Mouse (Mus musculus) MEL (cell line): ENCODE data around the gene Tmem174.

Source experiments
- CHD1 ChIP-seq: IDR thresholded peaks from 2 replicates; pipeline ENCODE4 v1.6.1; 2012; ENCODE audit warnings: low read depth, mild to moderate bottlenecking, inconsistent platforms, low read length, improper control_type of control experiment
- CTCF ChIP-seq, 3 experiments: IDR thresholded peaks in 2 of 3; conservative IDR thresholded peaks in 1 of 3; 2 replicates each; pipeline ENCODE4 v1.5.1; 2011 to 2012; ENCODE audit warnings: low read length in 3 of 3, low read depth in 2 of 3, mild to moderate bottlenecking in 2 of 3, improper control_type of control experiment in 1 of 3, inconsistent platforms in 1 of 3, mixed read lengths in 1 of 3, moderate library complexity in 1 of 3; ENCODE audit not compliant: control insufficient read depth in 1 of 3, insufficient read depth in 1 of 3, poor library complexity in 1 of 3, severe bottlenecking in 1 of 3
- EP300 ChIP-seq, 2 experiments: IDR thresholded peaks; 2 replicates each; pipeline ENCODE4 v1.6.1; 2011; ENCODE audit warnings: improper control_type of control experiment in 2 of 2, low read length in 2 of 2, low read depth in 1 of 2, mild to moderate bottlenecking in 1 of 2
- GABPA ChIP-seq: IDR thresholded peaks from 2 replicates; pipeline ENCODE4 v1.6.1; 2012; ENCODE audit warnings: low read depth, mild to moderate bottlenecking, inconsistent platforms, low read length, improper control_type of control experiment, moderate library complexity
- GATA1 ChIP-seq: IDR thresholded peaks from 2 replicates; pipeline ENCODE4 v1.6.1; 2011; ENCODE audit warnings: low read depth, low read length, improper control_type of control experiment
- HCFC1 ChIP-seq: IDR thresholded peaks from 2 replicates; pipeline ENCODE4 v1.6.1; 2012; ENCODE audit warnings: low read depth, mild to moderate bottlenecking, inconsistent platforms, low read length, improper control_type of control experiment, moderate library complexity
- MAZ ChIP-seq: IDR thresholded peaks from 2 replicates; pipeline ENCODE4 v1.6.1; 2012; ENCODE audit warnings: low read depth, mild to moderate bottlenecking, inconsistent platforms, low read length, improper control_type of control experiment
- POLR2A ChIP-seq, 2 experiments: IDR thresholded peaks; 2 replicates each; pipeline ENCODE4 v1.6.1; 2011 to 2012; ENCODE audit warnings: low read length in 2 of 2, mild to moderate bottlenecking in 2 of 2, control low read depth in 1 of 2, improper control_type of control experiment in 1 of 2, low read depth in 1 of 2, moderate library complexity in 1 of 2; ENCODE audit not compliant: control insufficient read depth in 1 of 2, insufficient read depth in 1 of 2, poor library complexity in 1 of 2
- SMC3 ChIP-seq: IDR thresholded peaks from 2 replicates; pipeline ENCODE4 v1.6.1; 2011; ENCODE audit warnings: low read depth, low read length, improper control_type of control experiment
- ZC3H11A ChIP-seq: IDR thresholded peaks from 2 replicates; pipeline ENCODE4 v1.6.1; 2012; ENCODE audit warnings: low read depth, mild to moderate bottlenecking, inconsistent platforms, low read length, improper control_type of control experiment

DNA sequence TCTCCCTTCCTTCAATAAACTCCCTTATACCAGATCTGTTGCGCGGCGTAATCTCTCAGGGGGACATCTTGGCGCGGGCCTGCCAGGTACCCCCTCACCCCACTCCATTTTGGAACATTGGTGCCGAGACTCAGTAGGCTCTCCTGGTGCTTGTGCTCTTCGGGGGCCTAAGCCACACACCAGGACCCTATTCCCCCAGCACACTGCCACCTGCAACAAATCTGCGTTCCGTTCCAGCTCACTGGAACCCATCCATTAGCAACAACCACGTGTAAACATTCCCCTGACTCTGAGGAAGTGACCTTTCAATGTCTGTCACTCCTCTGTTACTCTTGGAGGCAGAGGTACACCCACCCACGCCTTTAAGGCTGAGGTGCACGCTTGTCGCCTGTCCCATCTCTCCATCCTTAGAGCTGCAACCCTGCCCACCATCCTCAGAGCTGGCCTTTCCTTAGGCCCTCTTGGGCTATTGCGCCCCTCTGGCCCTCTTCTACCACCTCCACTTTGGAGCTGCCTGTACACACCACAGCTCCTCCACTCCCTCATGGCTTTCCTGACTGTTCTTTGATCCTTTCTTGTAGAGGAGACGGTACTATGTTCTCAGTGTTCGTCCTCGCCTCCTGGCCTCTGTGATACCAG, 19.7 kb downstream of the Tmem174 start:
- TF ChIP-seq EP300 (IDR thresholded peaks at IDR 0.05; ENCODE audit: low read depth in 1 of 2, low read length in 2 of 2) = no peak
- no peak for TF ChIP-seq CTCF (IDR thresholded peaks at IDR 0.05 in 2 of 3, conservative IDR thresholded peaks at IDR 0.05 in 1 of 3; ENCODE audit: control insufficient read depth in 1 of 3, insufficient read depth in 1 of 3, low read depth in 2 of 3, low read length in 3 of 3, poor library complexity in 1 of 3, severe bottlenecking in 1 of 3)
- TF ChIP-seq MAZ = no peak
- TF ChIP-seq HCFC1 = no peak
- no peak for TF ChIP-seq GATA1
- TF ChIP-seq SMC3 = no peak
- TF ChIP-seq GABPA = no peak
- TF ChIP-seq POLR2A (IDR thresholded peaks at IDR 0.05; ENCODE audit: control insufficient read depth in 1 of 2, insufficient read depth in 1 of 2, low read depth in 1 of 2, low read length in 2 of 2, poor library complexity in 1 of 2) = no peak
- TF ChIP-seq CHD1 = no peak
- no peak for TF ChIP-seq ZC3H11A
